Mouse (Mus musculus): Measurements from ENCODE around the gene Tmem120b.

GRCm38 (mm10) chr5:123035564-123035963 lies 32.7 kb upstream of the Tmem120b start:
- no peak for TF ChIP-seq CTCF (IDR thresholded peaks at IDR 0.05; ENCODE audit: insufficient read depth, low read depth, low read length)
- TF ChIP-seq POLR2A (IDR thresholded peaks at IDR 0.05; ENCODE audit: insufficient read depth, low read depth, low read length), result no peak

Data from olfactory bulb, adult 2 months (tissue).